Mouse (Mus musculus) forebrain, embryonic 12.5 days (tissue): ENCODE measurements around the gene Bptf. TPM values are rescaled to one million over a fixed set of nuclear protein-coding genes. Genes with fewer than 3 reads are reported as not detected.
"Not testable (repeated sequence)": the region's sequence is repeated elsewhere in the genome, so short reads cannot be mapped to it uniquely, and the experiment has no call there.

Source experiments
- ATAC-seq: fragments of 200-750 bp; cut with Nextera tagmentation; 2 replicates; pipeline ENCODE4 v1.8.0; 2017; ENCODE audit warnings: moderate TSS enrichment; ENCODE audit not compliant: low FRiP score
- H3K27ac ChIP-seq: fragments of 300-500 bp; sonication (generic); 2 replicates; pipeline ENCODE4 v1.5.1; 2016; ENCODE audit warnings: mild to moderate bottlenecking
- H3K27me3 ChIP-seq: fragments of 300-500 bp; sonication (generic); 2 replicates; pipeline ENCODE4 v1.6.1; 2016; ENCODE audit warnings: mild to moderate bottlenecking
- H3K36me3 ChIP-seq: fragments of 300-500 bp; sonication (generic); replicated peaks from 2 replicates; pipeline ENCODE4 v1.6.1; 2016; ENCODE audit warnings: mild to moderate bottlenecking
- H3K4me1 ChIP-seq: fragments of 300-500 bp; sonication (generic); 2 replicates; pipeline ENCODE4 v1.6.1; 2016
- H3K4me2 ChIP-seq: fragments of 300-500 bp; sonication (generic); 2 replicates; pipeline ENCODE4 v1.6.1; 2016; ENCODE audit warnings: mild to moderate bottlenecking, moderate library complexity
- H3K4me3 ChIP-seq: fragments of 300-500 bp; sonication (generic); replicated peaks from 2 replicates; pipeline ENCODE4 v1.5.1; 2016; ENCODE audit warnings: mild to moderate bottlenecking
- H3K9ac ChIP-seq: fragments of 300-500 bp; sonication (generic); 2 replicates; pipeline ENCODE4 v1.6.1; 2016; ENCODE audit warnings: mild to moderate bottlenecking
- H3K9me3 ChIP-seq: fragments of 300-500 bp; sonication (generic); 2 replicates; pipeline ENCODE4 v1.6.1; 2016
- WGBS: fragments of 180-500 bp; shearing (Covaris S2); methylation state at CpG from one replicate; pipeline ENCODE4 v1.1.7; 2016; 5-methylcytosine and 5-hydroxymethylcytosine counted together
- polyA plus RNA-seq: library from polyadenylated mRNA; unstranded; fragments of >200 nt; fragmentation: Nextera tagmentation; extraction: Ambion mirVana; gene quantifications from 2 replicates; pipeline ENCODE4 v1.2.1, GENCODE M21; 2016

Gene Bptf
- polyA plus RNA-seq, 1 experiment from 2014 or later: 48.3 TPM

GRCm38 (mm10) chr11:107085866-107086265 is 46.1 kb downstream of the Bptf start:
- Histone ChIP-seq H3K4me2 (no peak overlapping the region), H3K27ac (no peak overlapping the region), H3K27me3 (no peaks in the 10 kb centered on the region), H3K4me3 (no peak overlapping the region), H3K9ac (no peak overlapping the region), H3K9me3 (no peaks in the 10 kb centered on the region), H3K4me1 (0 out of 2 replicates have a peak, but pooled peaks cover 2% of the 10 kb centered on the region), H3K36me3 (peaks cover 56% of the 10 kb centered on the region)
- 91% methylated on average over 5 of the region's 5 CpGs for WGBS
- ATAC-seq: no peak

- H3K4me3 ChIP-seq: no peak overlapping the region
- no peak overlapping the region for H3K27ac ChIP-seq
- peaks cover 68% of the 10 kb centered on the region for H3K36me3 ChIP-seq
- no peak overlapping the region for H3K9ac ChIP-seq
- H3K4me2 ChIP-seq: no peak overlapping the region
- 89% methylated on average over 5 of the region's 5 CpGs for WGBS
- H3K4me1 ChIP-seq: 0 out of 2 replicates have a peak, but pooled peaks cover 2% of the 10 kb centered on the region
- H3K27me3 ChIP-seq: no peaks in the 10 kb centered on the region
- ATAC-seq: no peak
- H3K9me3 ChIP-seq: no peaks in the 10 kb centered on the region
Measured at GRCm38 (mm10) chr11:107083480-107083879, 48.4 kb downstream of the Bptf start.

- H3K36me3 ChIP-seq: peaks cover 88% of the 10 kb centered on the region
- 89% methylated on average over 11 of the region's 11 CpGs for WGBS
- H3K9ac ChIP-seq: no peak overlapping the region
- H3K27me3 ChIP-seq: no peaks in the 10 kb centered on the region
- H3K4me3 ChIP-seq: no peak overlapping the region
- no peaks in the 10 kb centered on the region for H3K9me3 ChIP-seq
- H3K4me2 ChIP-seq: no peak overlapping the region
- H3K27ac ChIP-seq: no peak overlapping the region
- no peak for ATAC-seq
- H3K4me1 ChIP-seq: no peaks in the 10 kb centered on the region
Measured at GRCm38 (mm10) chr11:107065216-107065785, 66.6 kb downstream of the Bptf start.

- 88% methylated on average over 1 of the region's 1 CpGs for WGBS
Measured at GRCm38 (mm10) chr11:107064590-107064989, 67.3 kb downstream of the Bptf start.

GRCm38 (mm10) chr11:107063067-107063466 is 68.9 kb downstream of the Bptf start:
- no peaks in the 10 kb centered on the region for H3K4me1 ChIP-seq
- WGBS: 87% methylated on average over 3 of the region's 3 CpGs

More at GRCm38 (mm10) chr11:107064590-107064989, 67.3 kb downstream of the Bptf start:
- Histone ChIP-seq H3K27me3 (no peaks in the 10 kb centered on the region), H3K4me1 (no peaks in the 10 kb centered on the region), H3K4me2 (no peak overlapping the region), H3K9me3 (no peaks in the 10 kb centered on the region), H3K27ac (no peak overlapping the region), H3K9ac (no peak overlapping the region), H3K4me3 (no peak overlapping the region), H3K36me3 (peaks cover 88% of the 10 kb centered on the region)
- ATAC-seq: no peak

GRCm38 (mm10) chr11:107060941-107061340 is 71.0 kb downstream of the Bptf start:
- Histone ChIP-seq H3K4me1 (no peaks in the 10 kb centered on the region), H3K27ac (no peak overlapping the region), H3K4me3 (no peak overlapping the region), H3K36me3 (peaks cover 95% of the 10 kb centered on the region), H3K4me2 (no peak overlapping the region), H3K9ac (no peak overlapping the region), H3K27me3 (no peaks in the 10 kb centered on the region), H3K9me3 (no peaks in the 10 kb centered on the region)
- no peak for ATAC-seq
- 88% methylated on average over 1 of the region's 1 CpGs for WGBS

More at GRCm38 (mm10) chr11:107063067-107063466, 68.9 kb downstream of the Bptf start:
- Histone ChIP-seq H3K27me3 (no peaks in the 10 kb centered on the region), H3K4me3 (no peak overlapping the region), H3K9ac (no peak overlapping the region), H3K9me3 (no peaks in the 10 kb centered on the region), H3K4me2 (no peak overlapping the region), H3K36me3 (peaks cover 95% of the 10 kb centered on the region), H3K27ac (no peak overlapping the region)
- no peak for ATAC-seq

- H3K36me3 ChIP-seq: peaks cover 95% of the 10 kb centered on the region
- H3K4me1 ChIP-seq, H3K9ac ChIP-seq, H3K27me3 ChIP-seq, ATAC-seq, H3K4me2 ChIP-seq, H3K9me3 ChIP-seq, H3K4me3 ChIP-seq, H3K27ac ChIP-seq: not testable (repeated sequence)
- 97% methylated on average over 3 of the region's 3 CpGs for WGBS
Measured at GRCm38 (mm10) chr11:107059634-107060033, 72.3 kb downstream of the Bptf start.

- H3K4me3 ChIP-seq: no peak overlapping the region
- H3K4me2 ChIP-seq: no peak overlapping the region
- H3K36me3 ChIP-seq: peaks cover 97% of the 10 kb centered on the region
- WGBS: 89% methylated on average over 6 of the region's 6 CpGs
- H3K27me3 ChIP-seq: no peaks in the 10 kb centered on the region
- no peak overlapping the region for H3K27ac ChIP-seq
- no peak for ATAC-seq
- H3K4me1 ChIP-seq: no peaks in the 10 kb centered on the region
- no peaks in the 10 kb centered on the region for H3K9me3 ChIP-seq
- no peak overlapping the region for H3K9ac ChIP-seq
Measured at GRCm38 (mm10) chr11:107057391-107057790, 74.5 kb downstream of the Bptf start.

- no peak overlapping the region for H3K4me3 ChIP-seq
- no peak for ATAC-seq
- no peaks in the 10 kb centered on the region for H3K9me3 ChIP-seq
- no peak overlapping the region for H3K4me2 ChIP-seq
- 93% methylated on average over 6 of the region's 6 CpGs for WGBS
- H3K36me3 ChIP-seq: peaks cover 87% of the 10 kb centered on the region
- no peaks in the 10 kb centered on the region for H3K4me1 ChIP-seq
- H3K9ac ChIP-seq: no peak overlapping the region
- H3K27me3 ChIP-seq: no peaks in the 10 kb centered on the region
- H3K27ac ChIP-seq: no peak overlapping the region
Measured at GRCm38 (mm10) chr11:107054870-107055269, 77.1 kb downstream of the Bptf start.

- no peak for ATAC-seq
- no peak overlapping the region for H3K4me3 ChIP-seq
- no peaks in the 10 kb centered on the region for H3K27me3 ChIP-seq
- no peak overlapping the region for H3K4me2 ChIP-seq
- H3K27ac ChIP-seq: no peak overlapping the region
- H3K36me3 ChIP-seq: peaks cover 56% of the 10 kb centered on the region
- WGBS: 90% methylated on average over 15 of the region's 15 CpGs
- no peaks in the 10 kb centered on the region for H3K9me3 ChIP-seq
- no peak overlapping the region for H3K9ac ChIP-seq
- no peaks in the 10 kb centered on the region for H3K4me1 ChIP-seq
Measured at GRCm38 (mm10) chr11:107046766-107047620, 84.9 kb downstream of the Bptf start.

- WGBS: 94% methylated on average over 4 of the region's 4 CpGs
- Histone ChIP-seq H3K9ac (no peak overlapping the region), H3K36me3 (peaks cover 60% of the 10 kb centered on the region), H3K4me2 (no peak overlapping the region), H3K4me1 (no peaks in the 10 kb centered on the region), H3K4me3 (no peak overlapping the region), H3K27me3 (no peaks in the 10 kb centered on the region), H3K9me3 (no peaks in the 10 kb centered on the region), H3K27ac (no peak overlapping the region)
- ATAC-seq: no peak
Measured at GRCm38 (mm10) chr11:107045546-107045945, 86.4 kb downstream of the Bptf start.

GRCm38 (mm10) chr11:107044321-107044720 is 87.6 kb downstream of the Bptf start:
- no peak for ATAC-seq

More at GRCm38 (mm10) chr11:107044321-107044720, 87.6 kb downstream of the Bptf start:
- H3K27me3 ChIP-seq: no peaks in the 10 kb centered on the region
- no peak overlapping the region for H3K4me2 ChIP-seq
- H3K4me3 ChIP-seq: no peak overlapping the region
- no peak overlapping the region for H3K9ac ChIP-seq
- no peaks in the 10 kb centered on the region for H3K9me3 ChIP-seq
- peaks cover 72% of the 10 kb centered on the region for H3K36me3 ChIP-seq
- H3K4me1 ChIP-seq: no peaks in the 10 kb centered on the region
- no peak overlapping the region for H3K27ac ChIP-seq
- 61% methylated on average over 5 of the region's 5 CpGs for whole genome bisulfite sequencing
